Mouse (Mus musculus): ENCODE data around the gene Cdc6.

- TF ChIP-seq POLR2A (IDR thresholded peaks at IDR 0.05; ENCODE audit: borderline replicate concordance, insufficient read depth, low read length) (no peak), CTCF (IDR thresholded peaks at IDR 0.05; ENCODE audit: borderline replicate concordance, insufficient read depth, low read depth, low read length) (no peak)
Observed at GRCm38 (mm10) chr11:98972801-98973360, 65.3 kb downstream of the Cdc6 start.

All from cerebellum, adult 2 months (tissue).